Mouse (Mus musculus): ENCODE measurements around the gene Shf.
A peak's percentile ranks its signal among the peaks of the same experiment; 100 is the strongest.

DNA sequence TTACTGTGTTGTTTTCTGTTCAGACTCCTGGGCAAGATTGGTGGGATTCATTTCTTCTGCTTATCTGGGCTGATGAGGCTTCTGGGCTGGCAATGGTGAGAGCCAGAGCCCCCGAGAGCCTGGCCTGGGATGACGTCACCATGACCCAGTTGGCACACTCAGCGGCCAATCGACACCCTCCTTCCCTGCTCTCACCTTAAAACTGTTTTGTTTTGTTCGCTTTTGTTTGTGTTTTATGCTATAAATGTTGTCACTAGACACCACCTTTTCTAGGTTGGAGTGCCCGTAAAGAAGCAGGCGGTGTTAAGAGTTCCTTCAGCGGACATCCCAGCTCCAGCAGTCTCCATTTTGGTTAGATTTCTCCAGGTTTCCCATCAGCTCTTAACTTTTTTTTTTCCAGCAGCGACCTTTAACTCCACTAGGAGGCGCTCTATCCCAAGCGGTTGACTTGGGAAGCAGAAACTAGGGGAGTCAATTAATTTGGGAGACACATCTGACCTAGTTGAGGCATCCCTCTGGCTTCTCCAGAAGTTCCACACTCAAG, 11.9 kb upstream of the Shf start:
- no peak for TF ChIP-seq CHD2 (IDR thresholded peaks at IDR 0.05; ENCODE audit: low read depth, low read length)
- TF ChIP-seq HCFC1 (IDR thresholded peaks at IDR 0.05; ENCODE audit: borderline replicate concordance, insufficient read depth, low read length) = no peak
- TF ChIP-seq MAFK (IDR thresholded peaks at IDR 0.05; ENCODE audit: insufficient read depth, low read depth, low read length) = no peak
- TF ChIP-seq ZNF384 (IDR thresholded peaks at IDR 0.05; ENCODE audit: low read depth, low read length) = peak; percentile 96

Measured in ES-E14 (cell line).